Mouse (Mus musculus) testis, postnatal 14 days (tissue): ENCODE results near the gene Ncapd3.
A peak's percentile ranks its signal among the peaks of the same experiment; 100 is the strongest.

Source experiments
- DNase-seq: peaks from one replicate; pipeline ENCODE4 v3.0.0; 2021; ENCODE audit warnings: low spot score

The Ncapd3 gene

DNA sequence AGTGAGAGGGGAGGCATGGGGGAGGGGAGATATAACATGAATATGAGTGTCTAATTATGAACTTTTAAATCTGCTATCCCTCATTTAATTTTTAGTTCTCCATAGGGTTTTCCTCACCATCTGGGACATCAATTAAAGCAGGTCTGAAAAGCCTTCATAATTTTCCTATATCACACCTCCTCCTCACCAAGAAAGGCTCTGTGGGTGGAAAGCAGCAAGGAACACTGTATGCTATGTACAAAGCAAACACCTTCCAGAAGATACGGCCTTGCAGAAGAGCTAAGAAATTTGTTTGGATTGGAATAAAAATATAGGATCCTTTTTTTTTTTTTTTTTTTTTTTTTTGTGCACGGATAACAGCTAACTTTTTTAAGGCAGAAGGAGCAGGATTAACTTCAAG is 94.0 kb downstream of the Ncapd3 start:
- DNase-seq: no peak

GRCm38 (mm10) chr9:27125450-27125849 is 95.5 kb downstream of the Ncapd3 start:
- no peak for DNase-seq

DNA sequence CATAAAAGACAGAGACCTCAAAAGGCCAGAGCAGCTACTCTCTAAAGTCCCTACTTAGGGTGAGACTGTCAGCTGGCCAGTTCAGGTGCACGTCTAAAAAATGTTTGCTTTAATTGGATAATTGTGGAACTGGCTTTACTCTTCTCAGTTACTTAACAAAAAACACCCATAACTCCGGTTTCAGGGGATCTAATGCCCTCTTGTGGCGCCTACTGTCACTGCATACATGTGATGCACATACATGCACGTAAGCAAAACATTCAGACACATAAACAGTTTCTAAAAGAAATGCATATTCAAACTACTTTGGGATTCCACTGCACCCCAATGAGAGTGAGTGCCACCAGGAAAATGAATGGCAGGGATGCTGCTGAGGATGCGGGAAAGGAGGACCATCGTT is 96.6 kb downstream of the Ncapd3 start:
- no peak for DNase-seq

DNA sequence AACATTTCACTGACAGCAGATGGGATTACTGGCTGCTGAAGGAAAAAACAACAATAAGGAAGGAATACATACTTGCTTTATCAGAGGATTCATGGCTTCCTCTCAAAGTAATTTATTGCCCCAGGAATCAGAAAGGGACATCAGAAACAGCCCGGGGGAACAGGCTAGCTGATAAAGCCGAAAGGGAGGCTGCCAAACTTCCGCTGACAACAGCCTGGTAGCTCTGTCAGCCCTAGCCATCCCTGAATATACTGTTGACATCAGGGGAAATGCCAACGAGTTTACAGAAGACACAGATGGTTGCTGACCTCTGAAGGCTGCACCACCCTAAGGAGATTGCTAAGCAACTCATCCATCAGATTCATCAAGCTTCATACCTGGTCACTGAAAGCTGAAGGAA is 98.7 kb downstream of the Ncapd3 start:
- no peak for DNase-seq

- no peak for DNase-seq
Observed at GRCm38 (mm10) chr9:27134410-27134809, 104.4 kb downstream of the Ncapd3 start.

- no peak for DNase-seq
Observed at GRCm38 (mm10) chr9:27135372-27135771, 105.4 kb downstream of the Ncapd3 start.

DNA sequence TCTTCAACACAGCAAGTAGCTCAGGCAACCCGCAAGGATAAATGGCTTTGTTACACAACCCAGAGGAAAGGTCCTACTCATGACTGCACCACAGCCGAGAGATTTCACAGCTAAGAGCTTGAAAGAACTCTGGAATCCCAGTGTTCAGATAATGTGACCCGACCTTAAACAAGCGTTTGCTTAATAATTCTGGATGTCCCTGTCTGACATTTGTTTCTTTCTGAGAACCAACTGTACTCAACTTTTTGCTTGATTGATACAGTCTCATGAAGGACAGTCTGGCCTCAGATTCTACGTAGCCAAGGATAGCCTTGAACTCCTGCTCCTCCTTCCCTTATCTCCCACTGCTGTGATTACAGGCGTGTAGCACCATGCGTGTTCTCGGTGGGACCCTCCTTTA is 106.7 kb downstream of the Ncapd3 start:
- peak; percentile 48 for DNase-seq

DNA sequence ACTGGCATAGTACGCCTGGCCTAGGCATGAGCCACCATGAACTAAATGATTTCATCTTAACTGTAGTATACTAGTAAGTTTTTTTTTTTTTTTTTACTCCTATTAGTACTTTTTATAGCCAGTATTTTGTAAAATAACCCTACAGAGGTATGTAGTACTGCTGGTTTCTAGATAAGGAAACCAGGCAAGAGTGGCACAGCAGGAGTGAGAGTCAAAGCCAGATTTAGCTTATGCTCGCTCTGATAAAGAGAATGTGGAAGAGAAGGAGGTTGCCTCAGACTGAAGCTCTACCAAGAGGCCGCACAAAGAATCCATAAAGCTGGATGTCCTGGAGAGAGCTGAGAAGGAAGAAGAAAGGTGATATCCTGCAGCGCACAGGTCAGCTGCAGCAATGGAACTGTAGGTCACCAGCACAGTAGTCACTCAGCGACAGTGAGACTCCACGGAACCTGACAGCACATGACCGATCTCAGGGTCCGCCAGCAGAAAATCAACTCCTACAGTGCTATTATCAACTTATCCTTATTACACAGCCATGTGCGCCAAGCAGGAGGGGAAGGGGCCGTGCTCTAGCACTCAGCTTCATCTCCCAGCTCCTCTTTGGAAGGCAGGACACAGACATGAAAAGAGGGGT is 110.6 kb downstream of the Ncapd3 start:
- no peak for DNase-seq

GRCm38 (mm10) chr9:27144271-27144840 is 114.4 kb downstream of the Ncapd3 start:
- DNase-seq: no peak
